Mouse (Mus musculus) midbrain, embryonic 11.5 days (tissue): ENCODE data around the gene Mylk. TPM values are rescaled to one million over a fixed set of nuclear protein-coding genes. Genes with fewer than 3 reads are reported as not detected.

ENCODE experiments used
- ATAC-seq: fragments of 200-750 bp; cut with Nextera tagmentation; 2 replicates; pipeline ENCODE4 v1.8.0; 2017; ENCODE audit warnings: moderate TSS enrichment, moderate library complexity; ENCODE audit not compliant: low FRiP score
- DNase-seq: peaks from one replicate; pipeline ENCODE4 v3.0.0; 2015; ENCODE audit warnings: low spot score; ENCODE audit errors: missing footprints
- H3K27ac ChIP-seq: fragments of 300-500 bp; sonication (generic); 2 replicates; pipeline ENCODE4 v1.5.1; 2014; ENCODE audit warnings: low read depth, low read length
- H3K27me3 ChIP-seq: fragments of 300-500 bp; sonication (generic); 2 replicates; pipeline ENCODE4 v1.6.1; 2014; ENCODE audit warnings: mild to moderate bottlenecking, low read length, moderate library complexity, mixed read lengths; ENCODE audit not compliant: control insufficient read depth, insufficient read depth
- H3K36me3 ChIP-seq: fragments of 300-500 bp; sonication (generic); 2 replicates; pipeline ENCODE4 v1.6.1; 2014; ENCODE audit warnings: mild to moderate bottlenecking, low read length, moderate library complexity, mixed read lengths; ENCODE audit not compliant: control insufficient read depth, insufficient read depth
- H3K4me1 ChIP-seq: fragments of 300-500 bp; sonication (generic); 2 replicates; pipeline ENCODE4 v1.6.1; 2014; ENCODE audit warnings: low read length; ENCODE audit not compliant: control insufficient read depth, insufficient read depth
- H3K4me2 ChIP-seq: fragments of 300-500 bp; sonication (generic); 2 replicates; pipeline ENCODE4 v1.6.1; 2014; ENCODE audit warnings: mild to moderate bottlenecking, moderate library complexity
- H3K4me3 ChIP-seq: fragments of 300-500 bp; sonication (generic); 2 replicates; pipeline ENCODE4 v1.5.1; 2014; ENCODE audit warnings: low read depth, low read length
- H3K9ac ChIP-seq: fragments of 300-500 bp; sonication (generic); 2 replicates; pipeline ENCODE4 v1.6.1; 2014; ENCODE audit warnings: low read length
- H3K9me3 ChIP-seq: fragments of 300-500 bp; sonication (generic); 2 replicates; pipeline ENCODE4 v1.6.1; 2016; ENCODE audit warnings: low read length; ENCODE audit not compliant: control insufficient read depth
- WGBS: fragments of 180-500 bp; shearing (Covaris S2); extraction: QIAGEN DNeasy Blood & Tissue Kit; methylation state at CpG from one replicate; pipeline ENCODE4 v1.1.7; 2014; 5-methylcytosine and 5-hydroxymethylcytosine counted together
- polyA plus RNA-seq: library from polyadenylated mRNA; unstranded; fragments of >200 nt; fragmentation: Nextera tagmentation; extraction: Ambion mirVana; gene quantifications from 2 replicates; pipeline ENCODE4 v1.2.1, GENCODE M21; 2014

Gene Mylk
- polyA plus RNA-seq, 1 experiment from 2014 or later, result 6.9 TPM

GRCm38 (mm10) chr16:34729371-34729770 is 15.6 kb upstream of the Mylk start:
- no peak for DNase-seq
- ATAC-seq, result no peak
- Histone ChIP-seq H3K4me3 (no peak overlapping the region), H3K36me3 (0 out of 2 replicates have a peak, but pooled peaks cover 3% of the 10 kb centered on the region), H3K4me1 (no peaks in the 10 kb centered on the region), H3K27ac (no peak overlapping the region), H3K4me2 (no peak overlapping the region), H3K9me3 (no peaks in the 10 kb centered on the region), H3K27me3 (no peaks in the 10 kb centered on the region), H3K9ac (no peak overlapping the region)
- WGBS, result 83% methylated on average over 1 of the region's 1 CpGs

GRCm38 (mm10) chr16:34738656-34739233 is 6.3 kb upstream of the Mylk start:
- no peaks in the 10 kb centered on the region for H3K36me3 ChIP-seq
- ATAC-seq, result no peak
- H3K4me2 ChIP-seq, result no peak overlapping the region
- H3K4me3 ChIP-seq, result no peak overlapping the region
- peaks cover 3% of the 10 kb centered on the region for H3K27me3 ChIP-seq
- H3K9ac ChIP-seq, result no peak overlapping the region
- no peak for DNase-seq
- no peak overlapping the region for H3K27ac ChIP-seq
- 92% methylated on average over 4 of the region's 4 CpGs for WGBS
- H3K9me3 ChIP-seq, result no peaks in the 10 kb centered on the region
- H3K4me1 ChIP-seq, result no peaks in the 10 kb centered on the region

- ATAC-seq (no peak), DNase-seq (no peak)
- H3K4me3 ChIP-seq, result no peak overlapping the region
- H3K27ac ChIP-seq, result no peak overlapping the region
- 44% methylated on average over 2 of the region's 2 CpGs for WGBS
- no peak overlapping the region for H3K4me2 ChIP-seq
- peaks cover 13% of the 10 kb centered on the region for H3K27me3 ChIP-seq
- H3K9ac ChIP-seq, result no peak overlapping the region
- peaks cover 7% of the 10 kb centered on the region for H3K4me1 ChIP-seq
- no peaks in the 10 kb centered on the region for H3K9me3 ChIP-seq
- no peaks in the 10 kb centered on the region for H3K36me3 ChIP-seq
Observed at GRCm38 (mm10) chr16:34742930-34743329, 2.1 kb upstream of the Mylk start.

- Histone ChIP-seq H3K4me3 (no peak overlapping the region), H3K27ac (no peak overlapping the region; the same call in 1 of the 2 replicates), H3K36me3 (no peaks in the 10 kb centered on the region), H3K4me2 (peak overlapping the region; percentile 24; the same call in 1 of the 2 replicates), H3K9ac (peak overlapping the region; percentile 27), H3K4me1 (peaks cover 23% of the 10 kb centered on the region), H3K9me3 (no peaks in the 10 kb centered on the region), H3K27me3 (peaks cover 13% of the 10 kb centered on the region)
- DNase-seq (peak; percentile 92), ATAC-seq (peak; percentile 79)
- WGBS, result 11% methylated on average over 11 of the region's 11 CpGs
Observed at GRCm38 (mm10) chr16:34748081-34748720, 3.2 kb downstream of the Mylk start.

- no peaks in the 10 kb centered on the region for H3K9me3 ChIP-seq
- H3K4me2 ChIP-seq, result no peak overlapping the region
- DNase-seq, result peak; percentile 84
- H3K27ac ChIP-seq, result no peak overlapping the region
- 59% methylated on average over 4 of the region's 4 CpGs for WGBS
- H3K9ac ChIP-seq, result no peak overlapping the region
- no peak for ATAC-seq
- no peak overlapping the region for H3K4me3 ChIP-seq
- peaks cover 5% of the 10 kb centered on the region; the same call in 1 of the 2 replicates for H3K27me3 ChIP-seq
- H3K4me1 ChIP-seq, result peaks cover 23% of the 10 kb centered on the region
- no peaks in the 10 kb centered on the region for H3K36me3 ChIP-seq
Observed at GRCm38 (mm10) chr16:34749536-34749935, 4.5 kb downstream of the Mylk start.

GRCm38 (mm10) chr16:34752026-34752425 is 7.0 kb downstream of the Mylk start:
- no peak overlapping the region for H3K4me2 ChIP-seq
- 75% methylated on average over 3 of the region's 3 CpGs for WGBS
- peak; percentile 54 for DNase-seq
- H3K27me3 ChIP-seq, result no peaks in the 10 kb centered on the region; the same call in 1 of the 2 replicates
- no peaks in the 10 kb centered on the region for H3K36me3 ChIP-seq
- no peak for ATAC-seq
- peaks cover 17% of the 10 kb centered on the region for H3K4me1 ChIP-seq
- no peak overlapping the region for H3K4me3 ChIP-seq
- no peak overlapping the region for H3K9ac ChIP-seq
- H3K9me3 ChIP-seq, result no peaks in the 10 kb centered on the region
- no peak overlapping the region for H3K27ac ChIP-seq

- Histone ChIP-seq H3K27me3 (no peaks in the 10 kb centered on the region), H3K9ac (no peak overlapping the region), H3K4me3 (no peak overlapping the region), H3K36me3 (no peaks in the 10 kb centered on the region), H3K27ac (no peak overlapping the region), H3K9me3 (no peaks in the 10 kb centered on the region), H3K4me2 (no peak overlapping the region), H3K4me1 (peaks cover 18% of the 10 kb centered on the region)
- peak; percentile 10 for DNase-seq
- WGBS, result 77% methylated on average over 3 of the region's 3 CpGs
- ATAC-seq, result no peak
Observed at GRCm38 (mm10) chr16:34752977-34753376, 8.0 kb downstream of the Mylk start.

GRCm38 (mm10) chr16:34756991-34757390 is 12.0 kb downstream of the Mylk start:
- WGBS, result 59% methylated on average over 7 of the region's 7 CpGs
- DNase-seq (no peak), ATAC-seq (no peak)
- H3K9me3 ChIP-seq, result no peaks in the 10 kb centered on the region
- H3K4me3 ChIP-seq, result no peak overlapping the region
- H3K27ac ChIP-seq, result no peak overlapping the region
- H3K36me3 ChIP-seq, result no peaks in the 10 kb centered on the region
- H3K4me2 ChIP-seq, result no peak overlapping the region
- H3K9ac ChIP-seq, result no peak overlapping the region
- no peaks in the 10 kb centered on the region for H3K27me3 ChIP-seq
- H3K4me1 ChIP-seq, result peaks cover 3% of the 10 kb centered on the region; the same call in 1 of the 2 replicates

- Histone ChIP-seq H3K27ac (no peak overlapping the region), H3K27me3 (no peaks in the 10 kb centered on the region), H3K36me3 (no peaks in the 10 kb centered on the region), H3K4me3 (no peak overlapping the region), H3K4me1 (peaks cover 3% of the 10 kb centered on the region; the same call in 1 of the 2 replicates), H3K4me2 (no peak overlapping the region), H3K9ac (no peak overlapping the region), H3K9me3 (no peaks in the 10 kb centered on the region)
- no peak for ATAC-seq
- DNase-seq, result peak; percentile 85
- 35% methylated on average over 5 of the region's 5 CpGs for WGBS
Observed at GRCm38 (mm10) chr16:34758205-34758604, 13.2 kb downstream of the Mylk start.
